Mouse (Mus musculus) liver, embryonic 15.5 days (tissue): ENCODE measurements at regions not wholly inside any gene's neighbourhood (a gene's known extent, or its start where the extent isn't known, plus 50 kb on each side); places are given as distances from the start of the nearest gene placed in this dataset.

Source experiments
- ATAC-seq: fragments of 200-750 bp; cut with Nextera tagmentation; 2 replicates; pipeline ENCODE4 v1.8.0; 2017; ENCODE audit warnings: moderate number of reproducible peaks, mild to moderate bottlenecking, moderate library complexity; ENCODE audit not compliant: insufficient read depth
- H3K27ac ChIP-seq: fragments of 300-500 bp; sonication (generic); replicated peaks from 2 replicates; pipeline ENCODE4 v1.5.1; 2015; ENCODE audit warnings: mild to moderate bottlenecking, inconsistent platforms
- H3K27me3 ChIP-seq: fragments of 300-500 bp; sonication (generic); 2 replicates; pipeline ENCODE4 v1.6.1; 2015; ENCODE audit warnings: mild to moderate bottlenecking, inconsistent platforms
- H3K36me3 ChIP-seq: fragments of 300-500 bp; sonication (generic); replicated peaks from 2 replicates; pipeline ENCODE4 v1.6.1; 2015; ENCODE audit warnings: moderate library complexity, mild to moderate bottlenecking, inconsistent platforms
- H3K4me1 ChIP-seq: fragments of 300-500 bp; sonication (generic); replicated peaks from 2 replicates; pipeline ENCODE4 v1.6.1; 2015; ENCODE audit warnings: inconsistent platforms
- H3K4me2 ChIP-seq: fragments of 300-500 bp; sonication (generic); 2 replicates; pipeline ENCODE4 v1.6.1; 2015; ENCODE audit warnings: moderate library complexity, mild to moderate bottlenecking, inconsistent platforms
- H3K4me3 ChIP-seq: fragments of 300-500 bp; sonication (generic); replicated peaks from 2 replicates; pipeline ENCODE4 v1.5.1; 2015; ENCODE audit warnings: mild to moderate bottlenecking, inconsistent platforms
- H3K9ac ChIP-seq: fragments of 300-500 bp; sonication (generic); 2 replicates; pipeline ENCODE4 v1.6.1; 2015; ENCODE audit warnings: moderate library complexity, mild to moderate bottlenecking, inconsistent platforms
- H3K9me3 ChIP-seq: fragments of 300-500 bp; sonication (generic); replicated peaks from 2 replicates; pipeline ENCODE4 v1.6.1; 2016; ENCODE audit warnings: inconsistent platforms
- WGBS: fragments of 180-500 bp; shearing (Covaris S2); methylation state at CpG from one replicate; pipeline ENCODE4 v1.1.7; 2015; ENCODE audit warnings: mixed read lengths; ENCODE audit not compliant: insufficient replicate concordance; 5-methylcytosine and 5-hydroxymethylcytosine counted together

DNA sequence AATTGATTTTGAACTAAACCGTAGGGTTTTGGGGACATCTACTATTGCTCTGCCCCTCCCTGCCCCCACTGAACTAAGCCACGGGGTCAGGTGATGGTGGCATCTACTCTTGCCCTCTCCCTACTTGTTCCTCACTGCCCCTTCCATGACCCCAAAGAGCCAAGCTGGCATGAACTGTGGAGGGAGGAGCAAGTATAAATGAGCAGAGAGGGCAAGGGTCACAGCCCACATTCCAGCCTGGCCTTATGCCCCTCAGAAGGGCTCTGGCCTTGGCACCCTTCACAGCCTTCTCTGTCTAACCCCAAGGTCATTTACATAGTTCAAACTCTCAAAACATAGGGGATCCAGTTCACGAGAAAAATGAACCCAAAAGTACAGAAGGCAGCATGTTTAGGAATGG, 61.3 kb upstream of the Cldn5 start:
- H3K27ac ChIP-seq: no peak overlapping the region

GRCm38 (mm10) chr16:18718040-18718439, 58.6 kb upstream of the Cldn5 start:
- ATAC-seq: no peak
- Histone ChIP-seq H3K27me3 (no peaks in the 10 kb centered on the region; the same call in 1 of the 2 replicates), H3K4me2 (no peak overlapping the region), H3K4me3 (no peak overlapping the region), H3K4me1 (no peaks in the 10 kb centered on the region), H3K36me3 (no peaks in the 10 kb centered on the region), H3K27ac (no peak overlapping the region), H3K9me3 (no peaks in the 10 kb centered on the region), H3K9ac (no peak overlapping the region)
- WGBS: 6% methylated on average over 2 of the region's 2 CpGs

More for the DNA sequence above, 61.3 kb upstream of the Cldn5 start:
- Histone ChIP-seq H3K4me3 (no peak overlapping the region), H3K36me3 (no peaks in the 10 kb centered on the region), H3K4me1 (no peaks in the 10 kb centered on the region), H3K9me3 (no peaks in the 10 kb centered on the region), H3K27me3 (no peaks in the 10 kb centered on the region), H3K4me2 (no peak overlapping the region), H3K9ac (no peak overlapping the region)
- ATAC-seq: no peak
- 48% methylated on average over 3 of the region's 3 CpGs for WGBS

DNA sequence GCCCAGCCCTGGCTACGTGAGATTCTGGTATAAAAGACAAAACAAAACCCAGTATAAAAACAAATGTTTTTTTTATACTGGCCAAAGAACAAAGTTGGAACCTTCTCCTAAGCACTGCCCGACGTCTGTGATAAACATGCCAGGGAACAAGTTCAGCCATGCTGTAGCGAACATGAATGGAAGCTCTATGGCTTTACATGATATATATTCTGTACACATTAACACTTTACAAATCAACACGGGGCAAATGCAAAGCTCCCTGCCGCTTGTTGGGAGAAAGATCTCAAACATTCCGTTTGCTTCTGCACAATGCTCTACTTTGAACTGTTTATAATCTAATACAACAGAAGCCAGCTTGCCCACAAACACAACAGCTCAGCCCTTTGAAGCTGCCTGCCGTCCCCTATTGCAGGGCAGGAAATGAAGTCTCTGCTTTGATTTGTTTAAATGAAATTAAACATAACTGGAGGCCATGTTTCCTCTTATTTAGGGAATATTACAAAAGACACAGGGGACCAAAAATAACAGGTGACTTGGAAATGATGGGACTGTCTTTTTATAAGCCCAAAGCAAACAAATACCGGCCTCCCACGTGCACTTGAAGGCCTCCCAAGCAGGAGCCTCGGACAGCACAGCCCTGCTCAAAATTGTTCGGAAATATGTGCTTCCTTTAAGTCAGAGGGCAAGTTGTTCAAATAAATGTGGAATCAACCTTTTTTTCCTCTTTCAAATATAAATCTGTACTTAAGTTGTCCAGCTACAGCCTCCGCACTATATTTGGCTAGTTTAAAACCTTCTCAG, 56.0 kb upstream of the Cldn5 start:
- WGBS: 58% methylated on average over 13 of the region's 13 CpGs
- H3K9me3 ChIP-seq: no peaks in the 10 kb centered on the region
- H3K27ac ChIP-seq: no peak overlapping the region
- ATAC-seq: no peak
- H3K4me1 ChIP-seq: no peaks in the 10 kb centered on the region
- no peak overlapping the region for H3K4me2 ChIP-seq
- no peak overlapping the region for H3K4me3 ChIP-seq
- no peaks in the 10 kb centered on the region for H3K36me3 ChIP-seq
- no peak overlapping the region for H3K9ac ChIP-seq
- peaks cover 4% of the 10 kb centered on the region; the same call in 1 of the 2 replicates for H3K27me3 ChIP-seq

DNA sequence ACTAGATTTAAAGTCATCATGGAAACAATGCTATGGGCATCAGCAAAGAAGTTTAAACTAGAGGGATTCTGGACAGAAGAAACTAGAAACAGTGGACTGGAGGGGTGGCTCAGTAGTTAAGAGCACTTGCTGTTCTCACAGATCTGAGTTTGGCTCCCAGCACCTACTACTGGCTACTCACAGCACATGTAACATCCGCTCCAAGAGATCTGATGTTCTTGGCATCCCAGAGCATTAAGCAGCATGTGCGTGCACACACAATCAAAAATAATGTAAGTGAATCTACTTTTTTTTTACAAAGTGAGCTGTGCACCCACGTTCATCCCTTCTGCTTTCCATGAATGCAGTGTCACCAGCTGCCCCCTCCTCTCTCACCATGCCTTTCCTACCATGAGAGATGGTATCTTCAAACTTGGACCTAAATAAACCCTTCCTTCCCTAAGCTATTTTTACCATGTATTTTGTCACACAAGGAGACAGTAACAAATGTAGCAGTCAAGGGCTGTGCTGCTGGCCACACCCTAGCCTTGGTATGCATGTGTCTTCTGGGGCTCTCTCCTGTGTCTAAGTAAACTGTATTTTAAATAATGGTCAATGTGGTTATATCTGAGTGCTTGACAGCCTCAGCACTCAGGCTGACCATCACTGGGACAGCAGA, 53.3 kb upstream of the Cldn5 start:
- Histone ChIP-seq H3K9me3 (no peaks in the 10 kb centered on the region), H3K9ac (no peak overlapping the region), H3K4me3 (no peak overlapping the region), H3K27ac (no peak overlapping the region), H3K4me1 (no peaks in the 10 kb centered on the region), H3K27me3 (peaks cover 4% of the 10 kb centered on the region; the same call in 1 of the 2 replicates), H3K36me3 (no peaks in the 10 kb centered on the region), H3K4me2 (no peak overlapping the region)
- WGBS: 59% methylated on average over 3 of the region's 3 CpGs
- ATAC-seq: no peak

GRCm38 (mm10) chr16:18723874-18724273, 52.8 kb upstream of the Cldn5 start:
- Histone ChIP-seq H3K9ac (no peak overlapping the region), H3K36me3 (no peaks in the 10 kb centered on the region), H3K9me3 (no peaks in the 10 kb centered on the region), H3K4me1 (no peaks in the 10 kb centered on the region), H3K4me3 (no peak overlapping the region), H3K27me3 (peaks cover 4% of the 10 kb centered on the region; the same call in 1 of the 2 replicates), H3K4me2 (no peak overlapping the region), H3K27ac (no peak overlapping the region)
- ATAC-seq: no peak
- WGBS: 23% methylated on average over 3 of the region's 3 CpGs

- ATAC-seq: no peak
- Histone ChIP-seq H3K27me3 (peaks cover 4% of the 10 kb centered on the region; the same call in 1 of the 2 replicates), H3K9ac (no peak overlapping the region), H3K4me1 (no peaks in the 10 kb centered on the region), H3K4me2 (no peak overlapping the region), H3K27ac (no peak overlapping the region), H3K4me3 (no peak overlapping the region), H3K36me3 (no peaks in the 10 kb centered on the region), H3K9me3 (no peaks in the 10 kb centered on the region)
- WGBS: 25% methylated on average over 6 of the region's 6 CpGs
These were observed 51.9 kb upstream of the Cldn5 start for GRCm38 (mm10) chr16:18724706-18725105.
